Mouse (Mus musculus): Measurements from ENCODE around the gene Gltp.

GRCm38 (mm10) chr5:114625590-114625989 is 65.2 kb downstream of the Gltp start:
- TF ChIP-seq ZC3H11A (IDR thresholded peaks at IDR 0.05; ENCODE audit: borderline replicate concordance, low read depth, low read length) = no peak
- TF ChIP-seq CHD2 (IDR thresholded peaks at IDR 0.05; ENCODE audit: low read depth, low read length) = no peak
